Mouse (Mus musculus): Measurements from ENCODE around the gene Dnase2a. TPM values are rescaled to one million over a fixed set of nuclear protein-coding genes. Genes with fewer than 3 reads are reported as not detected.

Gene Dnase2a
- polyA plus RNA-seq (2015; fragmentation: Nextera tagmentation; extraction: Ambion mirVana): 8.7 and 10.2 TPM in 2 replicates

DNA sequence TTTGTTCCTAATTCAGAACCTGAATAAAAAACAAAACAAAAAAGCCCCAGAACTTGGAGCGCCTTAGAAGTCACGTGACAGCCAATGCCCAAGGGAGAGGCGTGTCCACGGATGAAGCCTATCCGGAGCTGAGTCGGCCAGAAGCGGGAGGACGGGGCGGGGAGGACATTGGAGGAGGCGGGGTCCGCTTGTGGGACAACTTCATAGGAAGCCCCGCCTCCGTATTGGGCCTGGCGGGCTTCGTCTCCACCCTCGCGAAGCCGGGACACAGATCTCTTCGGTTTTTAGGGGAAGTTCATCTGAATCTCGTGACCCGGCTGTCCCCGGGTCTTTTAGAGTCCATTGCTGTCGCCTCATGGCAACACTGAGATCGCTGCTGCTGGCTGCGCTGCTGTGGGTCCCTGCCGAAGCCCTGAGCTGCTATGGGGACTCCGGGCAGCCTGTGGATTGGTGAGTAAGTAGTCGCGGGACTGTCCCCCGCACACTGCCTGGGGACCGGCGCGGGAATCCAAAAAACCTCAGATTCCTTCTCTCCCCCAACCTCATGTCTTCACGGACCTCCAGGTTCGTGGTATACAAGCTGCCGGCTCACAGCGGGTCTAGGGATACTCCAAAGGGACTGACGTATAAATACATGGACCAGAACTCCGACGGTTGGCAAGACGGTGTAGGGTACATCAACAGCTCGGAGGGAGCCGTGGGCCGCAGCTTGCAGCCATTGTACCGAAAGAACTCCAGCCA is at the start of gene Dnase2a:
Gene Dnase2a, plus strand, starts transcription at position 140 of the 741 bp plus-strand sequence.
- peaks cover 30% of the 10 kb centered on the region for H3K27me3 ChIP-seq (replicated peaks)
- H3K4me3 ChIP-seq (replicated peaks): peak within 1 kb of the TSS; percentile 50
- under 1% methylated on average over 45 of the region's 45 CpGs for WGBS
- H3K9me3 ChIP-seq: no peaks in the 10 kb centered on the region
- H3K4me2 ChIP-seq (replicated peaks): peak within 1 kb of the TSS; percentile 93
- peak within 1 kb of the TSS; percentile 63 for H3K9ac ChIP-seq
- H3K36me3 ChIP-seq: no peaks in the 10 kb centered on the region
- peaks cover 9% of the 10 kb centered on the region; the same call in 1 of the 2 replicates for H3K4me1 ChIP-seq (replicated peaks)
- ATAC-seq: peak; percentile 95
- no peak within 1 kb of the TSS for H3K27ac ChIP-seq

- 11% methylated on average over 46 of the region's 46 CpGs for WGBS
Measured at GRCm38 (mm10) chr8:84871376-84872308, 36.7 kb upstream of the Dnase2a start, which contains the start of gene Syce2. Gene Syce2 (plus strand): TSS chr8:84872111.

DNA sequence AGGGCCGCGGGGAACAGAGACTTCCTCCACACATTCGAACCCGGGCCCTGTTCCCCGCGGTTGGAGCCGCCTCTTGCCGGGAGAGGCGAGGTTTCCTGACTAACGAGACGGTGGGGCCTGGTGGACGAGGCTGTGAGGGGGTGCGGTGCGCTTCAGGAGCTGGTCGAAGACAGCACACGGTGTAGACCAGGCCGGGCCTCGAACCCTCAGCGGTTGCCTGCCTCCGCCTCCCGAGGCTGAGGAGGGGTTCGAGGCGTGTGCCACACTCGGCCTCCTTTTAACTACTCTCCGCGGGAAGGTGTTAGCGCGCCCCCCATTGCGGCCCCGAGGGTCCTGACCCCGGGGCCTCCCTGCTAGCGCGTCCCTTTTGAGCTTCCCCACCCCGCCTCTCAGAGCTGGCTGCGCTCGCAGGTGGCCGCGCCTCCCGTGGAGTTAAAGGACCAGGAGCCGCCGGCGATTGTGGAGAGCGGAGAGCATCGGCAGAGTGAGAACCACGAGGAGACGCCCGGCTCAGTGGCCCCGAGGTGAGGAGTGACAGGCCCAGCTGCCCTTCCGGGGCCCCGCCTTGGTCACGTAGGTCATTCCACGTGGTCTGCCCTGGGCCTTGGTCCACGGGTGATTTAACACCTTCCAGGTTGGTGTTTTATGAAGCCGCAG is 35.9 kb upstream of the Dnase2a start:
- H3K36me3 ChIP-seq: peaks cover 16% of the 10 kb centered on the region
- H3K9me3 ChIP-seq: no peaks in the 10 kb centered on the region
- ATAC-seq: peak; percentile 68
- peaks cover 14% of the 10 kb centered on the region for H3K4me1 ChIP-seq (replicated peaks)
- H3K27me3 ChIP-seq (replicated peaks): no peaks in the 10 kb centered on the region
- H3K4me3 ChIP-seq (replicated peaks): peak overlapping the region; percentile 48
- WGBS: 2% methylated on average over 54 of the region's 54 CpGs
- peak overlapping the region; percentile 52 for H3K9ac ChIP-seq
- no peak overlapping the region for H3K27ac ChIP-seq
- H3K4me2 ChIP-seq (replicated peaks): peak overlapping the region; percentile 99

More at GRCm38 (mm10) chr8:84871376-84872308, 36.7 kb upstream of the Dnase2a start, which contains the start of gene Syce2:
- peak; percentile 86 for ATAC-seq
- peak within 1 kb of the TSS; percentile 99 for H3K4me2 ChIP-seq (replicated peaks)
- H3K36me3 ChIP-seq: peaks cover 16% of the 10 kb centered on the region
- H3K9me3 ChIP-seq: no peaks in the 10 kb centered on the region
- peak within 1 kb of the TSS; percentile 48 for H3K4me3 ChIP-seq (replicated peaks)
- no peaks in the 10 kb centered on the region for H3K27me3 ChIP-seq (replicated peaks)
- peak within 1 kb of the TSS; percentile 52 for H3K9ac ChIP-seq
- H3K4me1 ChIP-seq (replicated peaks): peaks cover 14% of the 10 kb centered on the region
- no peak within 1 kb of the TSS for H3K27ac ChIP-seq

- no peak overlapping the region for H3K27ac ChIP-seq
- peaks cover 14% of the 10 kb centered on the region for H3K4me1 ChIP-seq (replicated peaks)
- no peak for ATAC-seq
- no peaks in the 10 kb centered on the region for H3K27me3 ChIP-seq (replicated peaks)
- no peaks in the 10 kb centered on the region for H3K9me3 ChIP-seq
- H3K36me3 ChIP-seq: peaks cover 10% of the 10 kb centered on the region; the same call in 1 of the 2 replicates
- H3K4me2 ChIP-seq (replicated peaks): peak overlapping the region; percentile 99
- WGBS: 73% methylated on average over 4 of the region's 4 CpGs
- H3K4me3 ChIP-seq (replicated peaks): peak overlapping the region; percentile 48
- peak overlapping the region; percentile 52; the same call in 1 of the 2 replicates for H3K9ac ChIP-seq
Measured at GRCm38 (mm10) chr8:84873016-84873415, 35.3 kb upstream of the Dnase2a start.

GRCm38 (mm10) chr8:84874339-84874738 is 34.0 kb upstream of the Dnase2a start:
- Histone ChIP-seq H3K4me1 (replicated peaks) (peaks cover 14% of the 10 kb centered on the region), H3K4me3 (replicated peaks) (no peak overlapping the region), H3K9me3 (no peaks in the 10 kb centered on the region), H3K27me3 (replicated peaks) (no peaks in the 10 kb centered on the region), H3K36me3 (no peaks in the 10 kb centered on the region), H3K9ac (no peak overlapping the region), H3K27ac (no peak overlapping the region), H3K4me2 (replicated peaks) (no peak overlapping the region)
- ATAC-seq: no peak
- 82% methylated on average over 3 of the region's 3 CpGs for whole genome bisulfite sequencing

DNA sequence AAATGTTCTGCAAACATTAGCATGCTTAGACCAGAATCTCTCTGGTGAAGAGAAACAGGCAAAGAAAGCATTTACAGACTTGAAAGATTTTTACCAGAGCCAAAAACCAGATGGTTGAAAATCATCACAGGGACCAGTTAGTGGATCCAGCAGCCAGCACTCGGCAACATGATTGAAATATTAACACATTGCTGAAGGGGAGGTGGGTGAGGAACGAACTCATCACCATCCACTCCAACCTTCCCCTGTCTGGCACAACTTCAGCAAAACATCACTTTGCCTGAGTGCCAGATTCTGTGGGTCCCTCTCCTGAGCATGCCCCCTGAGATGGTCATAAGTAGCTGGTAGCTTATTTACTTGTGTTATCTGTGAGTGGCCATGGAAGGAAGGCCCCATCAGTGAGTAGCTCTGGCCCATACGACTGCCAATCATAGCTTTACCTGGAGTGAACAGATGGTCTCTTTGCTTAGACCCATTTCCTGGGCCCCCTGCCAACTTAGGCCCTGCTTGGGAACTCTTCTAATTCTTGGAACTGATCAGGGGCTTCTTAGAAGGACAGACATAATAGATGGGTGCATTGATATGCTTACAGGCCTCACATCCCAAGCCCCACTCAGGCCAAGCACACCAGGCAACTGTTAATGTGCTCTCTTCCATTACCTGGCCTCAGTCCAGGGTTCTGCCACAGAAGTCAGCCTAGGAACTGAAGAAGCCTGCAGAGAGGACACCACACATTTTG is 30.9 kb upstream of the Dnase2a start:
- H3K36me3 ChIP-seq: no peaks in the 10 kb centered on the region
- no peak overlapping the region for H3K4me2 ChIP-seq (replicated peaks)
- H3K4me3 ChIP-seq (replicated peaks): no peak overlapping the region
- H3K9ac ChIP-seq: no peak overlapping the region
- peaks cover 6% of the 10 kb centered on the region for H3K4me1 ChIP-seq (replicated peaks)
- ATAC-seq: no peak
- H3K27ac ChIP-seq: no peak overlapping the region
- WGBS: 75% methylated on average over 3 of the region's 3 CpGs
- no peaks in the 10 kb centered on the region for H3K27me3 ChIP-seq (replicated peaks)
- H3K9me3 ChIP-seq: no peaks in the 10 kb centered on the region

DNA sequence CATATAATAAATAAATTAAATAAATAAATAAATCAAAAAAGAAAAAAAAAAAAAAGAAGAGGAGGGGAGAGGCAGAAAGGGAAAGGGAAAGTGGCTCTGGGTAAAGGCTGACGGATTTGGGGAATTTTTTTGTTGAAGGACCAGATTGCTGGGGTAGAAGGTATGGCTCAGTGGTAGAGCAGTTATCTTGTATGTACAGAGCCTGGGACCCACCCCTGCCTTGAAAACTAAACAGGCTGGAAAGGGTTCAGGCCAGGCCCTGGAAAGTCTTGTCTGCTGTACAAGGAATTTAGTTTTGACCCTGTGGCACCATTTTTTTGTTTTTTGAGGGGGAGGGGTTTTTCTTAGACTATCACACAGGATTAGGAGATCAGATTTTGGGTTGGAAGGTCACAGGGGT is 29.4 kb upstream of the Dnase2a start:
- 79% methylated on average over 1 of the region's 1 CpGs for WGBS

GRCm38 (mm10) chr8:84884728-84885127 is 23.6 kb upstream of the Dnase2a start:
- no peak overlapping the region for H3K4me3 ChIP-seq (replicated peaks)
- peaks cover 4% of the 10 kb centered on the region; the same call in 1 of the 2 replicates for H3K36me3 ChIP-seq
- H3K4me2 ChIP-seq (replicated peaks): no peak overlapping the region
- no peak for ATAC-seq
- no peaks in the 10 kb centered on the region for H3K4me1 ChIP-seq (replicated peaks)
- H3K27ac ChIP-seq: no peak overlapping the region
- no peak overlapping the region for H3K9ac ChIP-seq
- H3K27me3 ChIP-seq (replicated peaks): no peaks in the 10 kb centered on the region
- H3K9me3 ChIP-seq: no peaks in the 10 kb centered on the region
- WGBS: 86% methylated on average over 4 of the region's 4 CpGs

More for the DNA sequence above, 29.4 kb upstream of the Dnase2a start:
- Histone ChIP-seq H3K4me2 (replicated peaks) (no peak overlapping the region), H3K9ac (no peak overlapping the region), H3K4me1 (replicated peaks) (no peaks in the 10 kb centered on the region), H3K4me3 (replicated peaks) (no peak overlapping the region), H3K9me3 (no peaks in the 10 kb centered on the region), H3K27me3 (replicated peaks) (no peaks in the 10 kb centered on the region), H3K36me3 (no peaks in the 10 kb centered on the region), H3K27ac (no peak overlapping the region)
- no peak for ATAC-seq

- Histone ChIP-seq H3K4me3 (replicated peaks) (no peak overlapping the region), H3K27me3 (replicated peaks) (no peaks in the 10 kb centered on the region), H3K4me1 (replicated peaks) (0 out of 2 replicates have a peak, but pooled peaks cover 9% of the 10 kb centered on the region), H3K9ac (no peak overlapping the region), H3K4me2 (replicated peaks) (no peak overlapping the region), H3K9me3 (no peaks in the 10 kb centered on the region), H3K27ac (no peak overlapping the region), H3K36me3 (peaks cover 4% of the 10 kb centered on the region; the same call in 1 of the 2 replicates)
- WGBS: 90% methylated on average over 3 of the region's 3 CpGs
- no peak for ATAC-seq
Measured at GRCm38 (mm10) chr8:84888280-84888679, 20.1 kb upstream of the Dnase2a start.

DNA sequence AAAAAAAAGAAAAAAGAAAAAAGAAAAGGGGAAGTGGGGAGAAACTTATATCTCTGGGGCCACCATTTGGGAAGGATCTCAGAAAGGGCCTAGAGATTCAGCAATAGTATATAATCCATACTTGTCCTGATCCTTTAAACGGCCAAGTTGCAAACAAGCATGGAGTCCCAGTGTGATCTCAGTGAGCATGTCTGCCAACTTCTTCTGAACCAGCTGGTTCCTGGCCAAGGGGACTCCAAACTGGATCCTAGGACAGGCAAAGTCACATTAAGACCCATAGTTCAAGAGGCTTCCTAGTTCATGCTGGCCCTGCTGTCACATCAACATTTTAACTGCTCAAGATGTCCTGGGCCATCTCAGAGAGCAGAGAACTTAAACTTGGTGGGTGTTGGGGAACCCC is 19.2 kb upstream of the Dnase2a start:
- H3K27ac ChIP-seq: no peak overlapping the region
- H3K36me3 ChIP-seq: peaks cover 4% of the 10 kb centered on the region; the same call in 1 of the 2 replicates
- WGBS: 96% methylated on average over 1 of the region's 1 CpGs
- no peaks in the 10 kb centered on the region for H3K9me3 ChIP-seq
- H3K9ac ChIP-seq: no peak overlapping the region
- no peak overlapping the region for H3K4me2 ChIP-seq (replicated peaks)
- ATAC-seq: no peak
- H3K4me1 ChIP-seq (replicated peaks): 0 out of 2 replicates have a peak, but pooled peaks cover 9% of the 10 kb centered on the region
- H3K4me3 ChIP-seq (replicated peaks): no peak overlapping the region
- H3K27me3 ChIP-seq (replicated peaks): no peaks in the 10 kb centered on the region

Data from intestine, embryonic 15.5 days (tissue).